Mouse (Mus musculus): Measurements from ENCODE around the gene Cep97. TPM values are rescaled to one million over a fixed set of nuclear protein-coding genes. Genes with fewer than 3 reads are reported as not detected.
A peak's percentile ranks its signal among the peaks of the same experiment; 100 is the strongest.

Cep97 gene
- total and polyA plus RNA-seq, 3 experiments = 10.7 to 11.1 TPM; not detected in 1

- H3K27me3 ChIP-seq (ENCODE audit: control insufficient read depth in 1 of 2, insufficient read depth in 2 of 2, low read length in 2 of 2) = no peaks in the 10 kb centered on the region
- no peak overlapping the region for H3K27ac ChIP-seq (ENCODE audit: control insufficient read depth, low read depth, low read length)
- TF ChIP-seq POLR2AphosphoS2 (IDR thresholded peaks at IDR 0.05; ENCODE audit: low read length) (no peak), TBP (IDR thresholded peaks at IDR 0.05; ENCODE audit: low read depth, low read length) (no peak), HCFC1 (IDR thresholded peaks at IDR 0.05; ENCODE audit: low read depth, low read length) (no peak), SIN3A (IDR thresholded peaks at IDR 0.05; ENCODE audit: low read length) (no peak), USF1 (IDR thresholded peaks at IDR 0.05; ENCODE audit: low read depth, low read length) (no peak), RAD21 (IDR thresholded peaks at IDR 0.05; ENCODE audit: low read depth, low read length) (no peak)
- no peaks in the 10 kb centered on the region for H3K79me2 ChIP-seq (ENCODE audit: control insufficient read depth, insufficient read depth, low read length, poor library complexity)
- no peak for DNase-seq (ENCODE audit: low read depth, low spot score)
- H3K9ac ChIP-seq (ENCODE audit: control insufficient read depth, low read depth, low read length, poor library complexity, severe bottlenecking) = no peak overlapping the region
- H3K9me3 ChIP-seq (replicated peaks; ENCODE audit: insufficient read depth, low read length) = no peaks in the 10 kb centered on the region
- H3K36me3 ChIP-seq (ENCODE audit: control insufficient read depth in 1 of 2, insufficient read depth in 2 of 2, low read length in 2 of 2) = peaks cover 0 to 5% of the 10 kb centered on the region in 2 experiments; a peak in 1 of 4 replicates
- peaks cover 0 to 4% of the 10 kb centered on the region in 2 experiments; a peak in 1 of 4 replicates for H3K4me1 ChIP-seq (ENCODE audit: control insufficient read depth in 1 of 2, insufficient read depth in 2 of 2, low read length in 2 of 2)
- no peak overlapping the region for H3K4me3 ChIP-seq (ENCODE audit: control insufficient read depth in 1 of 2, insufficient read depth in 1 of 2, low read depth in 2 of 2, low read length in 2 of 2)
Measured at GRCm38 (mm10) chr16:55939703-55940102, 5.0 kb upstream of the Cep97 start.

GRCm38 (mm10) chr16:55938761-55939160 lies 4.1 kb upstream of the Cep97 start:
- Histone ChIP-seq H3K9me3 (replicated peaks; ENCODE audit: insufficient read depth, low read length) (no peaks in the 10 kb centered on the region), H3K4me1 (ENCODE audit: control insufficient read depth in 1 of 2, insufficient read depth in 2 of 2, low read length in 2 of 2) (peaks cover 0 to 4% of the 10 kb centered on the region in 2 experiments; a peak in 1 of 4 replicates), H3K79me2 (ENCODE audit: control insufficient read depth, insufficient read depth, low read length, poor library complexity) (peaks cover 3% of the 10 kb centered on the region; the same call in 1 of the 2 replicates), H3K27ac (ENCODE audit: control insufficient read depth, low read depth, low read length) (no peak overlapping the region), H3K9ac (ENCODE audit: control insufficient read depth, low read depth, low read length, poor library complexity, severe bottlenecking) (no peak overlapping the region), H3K4me3 (ENCODE audit: control insufficient read depth in 1 of 2, insufficient read depth in 1 of 2, low read depth in 2 of 2, low read length in 2 of 2) (no peak overlapping the region), H3K36me3 (ENCODE audit: control insufficient read depth in 1 of 2, insufficient read depth in 2 of 2, low read length in 2 of 2) (peaks cover 0 to 5% of the 10 kb centered on the region in 2 experiments; a peak in 1 of 4 replicates), H3K27me3 (ENCODE audit: control insufficient read depth in 1 of 2, insufficient read depth in 2 of 2, low read length in 2 of 2) (no peaks in the 10 kb centered on the region)
- DNase-seq (ENCODE audit: low read depth, low spot score) = no peak
- TF ChIP-seq RCOR1 (IDR thresholded peaks at IDR 0.05; ENCODE audit: low read depth, low read length) = no peak
- TF ChIP-seq UBTF (IDR thresholded peaks at IDR 0.05; ENCODE audit: borderline replicate concordance, insufficient read depth, low read depth, low read length) = no peak
- TF ChIP-seq USF1 (IDR thresholded peaks at IDR 0.05; ENCODE audit: low read depth, low read length) = no peak

GRCm38 (mm10) chr16:55933681-55934343 lies 843 bp downstream of the Cep97 start:
- TF ChIP-seq MYB (IDR thresholded peaks at IDR 0.05; ENCODE audit: low read depth, low read length) (peak; percentile 55), ETS1 (IDR thresholded peaks at IDR 0.05; ENCODE audit: low read depth, low read length) (no peak), ZKSCAN1 (IDR thresholded peaks at IDR 0.05; ENCODE audit: low read depth, low read length) (no peak), MAZ (IDR thresholded peaks at IDR 0.05; ENCODE audit: low read depth, low read length) (no peak), USF1 (IDR thresholded peaks at IDR 0.05; ENCODE audit: low read depth, low read length) (peak; percentile 70), MXI1 (IDR thresholded peaks at IDR 0.05; ENCODE audit: low read depth, low read length) (peak; percentile 31), KAT2A (conservative IDR thresholded peaks at IDR 0.05; ENCODE audit: low read depth, low read length) (no peak), MAX (IDR thresholded peaks at IDR 0.05; ENCODE audit: low read length) (0 out of 2 replicates have a peak, but pooled peaks have one; percentile 26), GATA1 (IDR thresholded peaks at IDR 0.05; ENCODE audit: low read depth, low read length) (no peak), BHLHE40 (IDR thresholded peaks at IDR 0.05; ENCODE audit: borderline replicate concordance, low read depth, low read length) (peak; percentile 7; the same call in 1 of the 2 replicates), CHD1 (IDR thresholded peaks at IDR 0.05; ENCODE audit: low read depth, low read length) (no peak)
- no peaks in the 10 kb centered on the region for H3K9me3 ChIP-seq (replicated peaks; ENCODE audit: insufficient read depth, low read length)
- peak; percentile 78 for DNase-seq (ENCODE audit: low read depth, low spot score)

More at GRCm38 (mm10) chr16:55933681-55934343, 843 bp downstream of the Cep97 start:
- peak overlapping the region; percentile 65 to 84 for H3K4me3 ChIP-seq (ENCODE audit: control insufficient read depth in 1 of 2, insufficient read depth in 1 of 2, low read depth in 2 of 2, low read length in 2 of 2)
- H3K27me3 ChIP-seq (ENCODE audit: control insufficient read depth in 1 of 2, insufficient read depth in 2 of 2, low read length in 2 of 2) = no peaks in the 10 kb centered on the region
- H3K27ac ChIP-seq (ENCODE audit: control insufficient read depth, low read depth, low read length) = peak overlapping the region; percentile 30
- H3K36me3 ChIP-seq (ENCODE audit: control insufficient read depth in 1 of 2, insufficient read depth in 2 of 2, low read length in 2 of 2) = peaks cover 0 to 7% of the 10 kb centered on the region in 2 experiments; a peak in 1 of 4 replicates
- peaks cover 4% of the 10 kb centered on the region for H3K79me2 ChIP-seq (ENCODE audit: control insufficient read depth, insufficient read depth, low read length, poor library complexity)
- H3K9ac ChIP-seq (ENCODE audit: control insufficient read depth, low read depth, low read length, poor library complexity, severe bottlenecking) = peak overlapping the region; percentile 80
- H3K4me1 ChIP-seq (ENCODE audit: control insufficient read depth in 1 of 2, insufficient read depth in 2 of 2, low read length in 2 of 2) = peaks cover 0 to 6% of the 10 kb centered on the region in 2 experiments; a peak in 1 of 4 replicates

All from MEL (cell line).